Mouse (Mus musculus) E14TG2a.4 (cell line): ENCODE results near the gene Vps4b.

Experiments used
- CTCF ChIP-seq: conservative IDR thresholded peaks from 2 replicates; pipeline ENCODE4 v1.5.1; 2014; ENCODE audit warnings: low read length
- NANOG ChIP-seq: IDR thresholded peaks from 2 replicates; pipeline ENCODE4 v1.6.1; 2014; ENCODE audit warnings: borderline replicate concordance, low read length, mixed read lengths
- POU5F1 ChIP-seq: IDR thresholded peaks from 2 replicates; pipeline ENCODE4 v1.6.1; 2014; ENCODE audit warnings: low read length, borderline replicate concordance

- TF ChIP-seq CTCF = no peak
- TF ChIP-seq NANOG = no peak
- no peak for TF ChIP-seq POU5F1
Measured at GRCm38 (mm10) chr1:106756633-106757032, 39.9 kb downstream of the Vps4b start.
